ENCODE assay signal across 14 mouse cellular contexts in the genomic region with DNA sequence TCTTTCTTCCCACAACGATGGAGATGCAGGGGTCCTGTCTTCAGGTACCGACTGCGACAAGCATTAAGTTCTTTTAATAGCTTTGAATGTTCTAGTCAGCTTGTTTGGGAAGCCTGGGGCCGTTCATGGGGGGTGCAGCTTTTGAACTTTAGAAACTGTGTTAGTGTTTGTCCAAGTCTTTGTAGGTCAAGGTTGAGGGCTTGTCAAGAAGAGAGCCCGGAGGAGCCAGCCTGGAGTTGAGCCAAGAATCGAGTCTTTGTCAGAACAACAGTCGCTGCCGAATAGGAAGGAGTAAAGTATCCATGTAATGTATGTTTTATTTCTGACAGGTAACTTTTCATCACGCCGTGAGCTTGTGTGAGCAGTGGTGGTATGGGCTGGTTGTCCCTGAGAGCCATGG.
DNase-seq lines count a peak whose midpoint lies in the region; ATAC-seq and TF ChIP-seq lines count a peak whose summit lies in the region.
"Had no signal": no experiment of that assay in that cellular context is flagged by ENCODE, and none has a peak within 500 bp of the region (broad histone marks: within the 10 kb centered on the region; RNA-seq: fewer than 3 reads in every experiment).

No protein-coding gene starts in this region.

- H3K4me2 ChIP-seq in lung, embryonic 15.5 days = 0 out of 2 replicates have a peak overlapping the region, but pooled peaks have one; percentile 8
- no peak overlapping the region for H3K4me2 ChIP-seq in forebrain, embryonic 14.5 days (ENCODE audit: low read length)
- H3K4me2 ChIP-seq: embryonic facial prominence, embryonic 12.5 days; limb, embryonic 12.5 days had no signal

- no peaks in the 10 kb centered on the region for H3K9me3 ChIP-seq in lung, embryonic 15.5 days
- H3K9me3 ChIP-seq in forebrain, embryonic 14.5 days (replicated peaks; ENCODE audit: control insufficient read depth, low read length) = no peaks in the 10 kb centered on the region
- H3K9me3 ChIP-seq: embryonic facial prominence, embryonic 12.5 days; limb, embryonic 12.5 days had no signal

- no peaks in the 10 kb centered on the region for H3K27me3 ChIP-seq in heart, adult 2 months (ENCODE audit: control insufficient read depth, insufficient read depth, low read length)
- no peaks in the 10 kb centered on the region for H3K27me3 ChIP-seq in lung, embryonic 15.5 days
- no peaks in the 10 kb centered on the region for H3K27me3 ChIP-seq in forebrain, embryonic 14.5 days (replicated peaks; ENCODE audit: control insufficient read depth, insufficient read depth, low read length)
- H3K27me3 ChIP-seq: embryonic facial prominence, embryonic 12.5 days; limb, embryonic 12.5 days had no signal

- WGBS in heart, adult 2 months = 43% methylated on average over 10 of the region's 10 CpGs
- 31% methylated on average over 10 of the region's 10 CpGs for WGBS in lung, embryonic 15.5 days
- 40% methylated on average over 10 of the region's 10 CpGs for WGBS in lung, adult 2 months
- 61% methylated on average over 10 of the region's 10 CpGs for WGBS in forebrain, embryonic 14.5 days

- no peaks in the 10 kb centered on the region for H3K79me2 ChIP-seq in heart, adult 2 months (replicated peaks; ENCODE audit: control insufficient read depth, insufficient read depth, low read length)

- intact Hi-C loops in heart, adult 2 months (cut with DNase I) = loop anchor here (2.0 to 5.0 kb wide), 3 partner anchors 68 to 209 kb away; a partner anchor contains a TSS
- intact Hi-C loops in heart, postnatal 25 days (cut with DNase I) = loop anchor here (2.0 kb wide), 1 partner anchor 68 kb away; no protein-coding TSS in a partner anchor

- no peak for TF ChIP-seq CTCF in heart, adult 2 months (IDR thresholded peaks at IDR 0.05)
- TF ChIP-seq CTCF in lung, adult 2 months (IDR thresholded peaks at IDR 0.05; ENCODE audit: insufficient read depth, low read length) = no peak

- TF ChIP-seq EP300 in heart, adult 2 months (IDR thresholded peaks at IDR 0.05; ENCODE audit: insufficient read depth, low read depth, low read length) = no peak

- no peak for ATAC-seq in lung, embryonic 15.5 days (ENCODE audit: borderline replicate concordance, extremely low read depth, low FRiP score, low TSS enrichment)
- no peak for ATAC-seq in forebrain, embryonic 14.5 days
- ATAC-seq: intestine, embryonic 16.5 days had no signal

- TF ChIP-seq POLR2A in heart, adult 2 months (IDR thresholded peaks at IDR 0.05; ENCODE audit: insufficient read depth, low read depth, low read length) = no peak
- no peak for TF ChIP-seq POLR2A in lung, adult 2 months (IDR thresholded peaks at IDR 0.05; ENCODE audit: borderline replicate concordance, extremely low read depth, low read depth, low read length)

- peak; percentile 13 to 31 for DNase-seq in heart, adult 2 months
- no peak for DNase-seq in heart, postnatal 25 days (ENCODE audit: low spot score)
- no peak for DNase-seq in lung, adult 2 months
- DNase-seq in adrenal gland, postnatal 25 days = peak; percentile 77
- DNase-seq in lung, postnatal 4 days = peak; percentile 38 to 41
- no peak for DNase-seq in spleen, postnatal 10 days (ENCODE audit: low spot score in 2 of 2)
- no peak for DNase-seq in forebrain, embryonic 14.5 days (ENCODE audit: low spot score)
- DNase-seq: gastrocnemius, adult 2 months had no signal

- H3K4me1 ChIP-seq in heart, adult 2 months (ENCODE audit: control insufficient read depth, insufficient read depth, low read length) = peaks cover 5% of the 10 kb centered on the region
- H3K4me1 ChIP-seq in lung, embryonic 15.5 days = peaks cover 22% of the 10 kb centered on the region; the same call in 1 of the 2 replicates
- peaks cover 3% of the 10 kb centered on the region; the same call in 1 of the 2 replicates for H3K4me1 ChIP-seq in lung, adult 2 months (ENCODE audit: control insufficient read depth, insufficient read depth, low read length)
- H3K4me1 ChIP-seq in forebrain, embryonic 14.5 days (ENCODE audit: control insufficient read depth, insufficient read depth, low read length) = peaks cover 10% of the 10 kb centered on the region; the same call in 1 of the 2 replicates

- no peak overlapping the region; the same call in 1 of the 2 replicates for H3K9ac ChIP-seq in heart, adult 2 months (ENCODE audit: low read depth, low read length)
- no peak overlapping the region for H3K9ac ChIP-seq in lung, embryonic 15.5 days
- no peak overlapping the region for H3K9ac ChIP-seq in forebrain, embryonic 14.5 days (ENCODE audit: low read length)
- H3K9ac ChIP-seq: embryonic facial prominence, embryonic 12.5 days; limb, embryonic 12.5 days had no signal

- no peak overlapping the region for H3K27ac ChIP-seq in heart, adult 2 months
- no peak overlapping the region for H3K27ac ChIP-seq in lung, embryonic 15.5 days
- H3K27ac ChIP-seq in forebrain, embryonic 14.5 days (ENCODE audit: low read depth, low read length) = no peak overlapping the region
- H3K27ac ChIP-seq: embryonic facial prominence, embryonic 12.5 days; gastrocnemius, adult 2 months; limb, embryonic 12.5 days; macrophage had no signal

- no peak overlapping the region for H3K4me3 ChIP-seq in heart, adult 2 months
- H3K4me3 ChIP-seq in lung, embryonic 15.5 days = no peak overlapping the region
- no peak overlapping the region for H3K4me3 ChIP-seq in lung, adult 2 months (replicated peaks; ENCODE audit: extremely low read depth, low read depth, low read length)
- H3K4me3 ChIP-seq in forebrain, embryonic 14.5 days (ENCODE audit: low read depth, low read length) = no peak overlapping the region
- H3K4me3 ChIP-seq: embryonic facial prominence, embryonic 12.5 days; gastrocnemius, adult 2 months; limb, embryonic 12.5 days; myocyte had no signal

- no peaks in the 10 kb centered on the region; the same call in 1 of the 2 replicates for H3K36me3 ChIP-seq in heart, adult 2 months (ENCODE audit: control insufficient read depth, insufficient read depth, low read length)
- no peaks in the 10 kb centered on the region for H3K36me3 ChIP-seq in lung, embryonic 15.5 days
- no peaks in the 10 kb centered on the region for H3K36me3 ChIP-seq in forebrain, embryonic 14.5 days (ENCODE audit: control insufficient read depth, insufficient read depth, low read length)
- H3K36me3 ChIP-seq: embryonic facial prominence, embryonic 12.5 days; limb, embryonic 12.5 days had no signal

Comparison
In these comparisons a context has a peak if more than half of its experiments do, and no peak if none do; other contexts are left out.
1. DNase-seq: peak in heart, adult 2 months (2 of 2), adrenal gland, postnatal 25 days (single experiment) and lung, postnatal 4 days (2 of 2); none in heart, postnatal 25 days (single experiment), lung, adult 2 months (single experiment), spleen, postnatal 10 days (0 of 2) and forebrain, embryonic 14.5 days (single experiment).